Mouse (Mus musculus) right cerebral cortex, postnatal 10 days (tissue): ENCODE results near the gene Vmn2r104.

Experiments
- DNase-seq, 2 experiments: peaks; one replicate each; pipeline ENCODE4 v3.0.0; 2021; ENCODE audit warnings: low spot score in 2 of 2

The Vmn2r104 gene

DNA sequence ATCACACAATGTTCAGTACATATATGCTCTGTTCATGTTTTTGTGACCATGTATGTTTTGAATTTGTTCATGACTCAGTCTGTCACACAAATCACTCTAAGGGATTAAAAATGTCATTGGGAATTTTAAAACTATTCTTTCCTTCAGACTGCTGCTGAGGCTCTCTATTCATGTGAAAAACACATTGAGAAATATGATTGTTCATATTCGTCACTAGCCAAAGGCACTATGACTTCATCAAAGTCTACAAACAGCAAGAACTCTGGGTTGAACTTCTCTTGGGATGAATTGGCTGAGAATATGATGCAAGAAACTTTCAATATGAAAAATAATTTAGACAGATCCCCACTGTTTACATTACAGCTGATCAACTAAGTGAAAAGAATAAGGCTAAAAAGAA, at the start of gene Vmn2r104:
Gene Vmn2r104 (minus strand): TSS at position 101 of the 400 bp plus-strand sequence.
- no peak for DNase-seq

DNA sequence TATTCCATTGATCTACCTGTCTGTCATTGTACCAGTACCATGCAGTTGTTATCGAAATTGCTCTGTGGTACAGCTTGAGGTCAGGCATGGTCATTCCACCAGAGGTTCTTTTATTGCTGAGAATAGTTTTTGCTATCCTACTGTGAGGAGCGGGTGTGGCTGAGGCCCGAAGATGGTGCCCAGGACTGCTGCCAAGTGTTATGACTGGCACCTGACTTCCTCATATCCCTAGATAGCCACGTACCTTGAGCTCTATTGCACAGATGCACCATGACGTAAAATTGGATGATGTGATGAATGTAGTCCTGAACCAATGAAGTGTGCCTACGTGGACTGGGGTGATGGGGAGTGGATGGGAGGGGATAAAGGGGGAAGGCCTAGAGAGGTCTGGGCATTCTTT, 26.0 kb upstream of the Vmn2r104 start:
- DNase-seq = no peak

- DNase-seq = no peak
Observed at GRCm38 (mm10) chr17:20071656-20072396, 23.7 kb upstream of the Vmn2r104 start.
